Mouse (Mus musculus) inflammation-experienced regulatory T-cells (primary cell): ENCODE data around the gene Hormad2. TPM values are rescaled to one million over a fixed set of nuclear protein-coding genes. Genes with fewer than 3 reads are reported as not detected.

ENCODE experiments used
- polyA plus RNA-seq, 2 experiments: library from polyadenylated mRNA; unstranded; fragments of 100-300 nt; shearing (Covaris generic); gene quantifications; one replicate each; pipeline ENCODE4 v1.2.1; 2017

The Hormad2 gene
- 1 to 10 TPM; 1.9 to 2.1 TPM for polyA plus RNA-seq

DNA sequence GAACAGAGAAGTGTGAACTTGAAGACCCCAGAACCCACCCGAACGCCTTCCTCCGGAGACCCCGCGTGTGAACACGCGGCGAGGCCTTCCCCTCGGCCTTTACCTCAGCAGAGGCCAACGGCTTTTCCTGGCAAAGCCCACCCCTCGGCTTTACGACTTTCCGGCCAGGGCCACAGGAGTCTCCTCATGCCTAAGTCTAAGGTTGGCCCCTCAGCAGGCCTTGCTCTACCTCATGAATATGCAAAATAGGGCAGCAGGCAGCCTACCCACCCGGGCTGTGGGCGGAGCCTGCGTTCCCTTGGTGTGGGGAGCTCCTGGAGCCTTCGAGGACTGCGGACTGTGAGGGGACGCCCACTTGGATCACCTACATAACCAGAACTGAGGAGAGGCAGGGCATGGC, at the start of gene Hormad2:
Hormad2 (minus strand) TSS at position 128 of the 400 bp plus-strand sequence.

Other genes starting within 250 kb of the Hormad2 start
- gene Castor1, start 222.9 kb downstream of the Hormad2 start, polyA plus RNA-seq, result 10 to 100 TPM; 45.3 to 46.4 TPM
- 10 to 100 TPM; 27.4 to 46.4 TPM for gene Osm, start 204.7 kb downstream of the Hormad2 start, polyA plus RNA-seq
- gene Lif, start 183.5 kb downstream of the Hormad2 start, polyA plus RNA-seq, result 1 to 10 TPM in 1 of 2 experiments, under 1 TPM in 1; 0.09 to 3.4 TPM
- 100 to 1,000 TPM in 1 of 2 experiments, 10 to 100 TPM in 1; 98.1 to 112 TPM for gene Mtmr3, start 153.8 kb upstream of the Hormad2 start, polyA plus RNA-seq
- not detected for gene Gm11032, start 179.0 kb upstream of the Hormad2 start, polyA plus RNA-seq
- gene Ascc2, start 196.6 kb upstream of the Hormad2 start, polyA plus RNA-seq, result 10 to 100 TPM; 40.0 to 48.8 TPM